Mouse (Mus musculus) neural tube, embryonic 11.5 days (tissue): Measurements from ENCODE around the gene Fyn. TPM values are rescaled to one million over a fixed set of nuclear protein-coding genes. Genes with fewer than 3 reads are reported as not detected.

Experiments
- ATAC-seq: fragments of 200-750 bp; cut with Nextera tagmentation; 2 replicates; pipeline ENCODE4 v1.8.0; 2017; ENCODE audit warnings: moderate number of reproducible peaks, mild to moderate bottlenecking, moderate TSS enrichment, moderate library complexity; ENCODE audit not compliant: insufficient read depth, low FRiP score, low TSS enrichment
- DNase-seq: peaks from one replicate; pipeline ENCODE4 v3.0.0-alpha.2; 2015; ENCODE audit warnings: low spot score
- H3K27ac ChIP-seq: fragments of 300-500 bp; sonication (generic); 2 replicates; pipeline ENCODE4 v1.5.1; 2014; ENCODE audit warnings: low read depth, mild to moderate bottlenecking, low read length
- H3K27me3 ChIP-seq: fragments of 300-500 bp; sonication (generic); 2 replicates; pipeline ENCODE4 v1.6.1; 2014; ENCODE audit warnings: mild to moderate bottlenecking, low read length, mixed read lengths; ENCODE audit not compliant: control insufficient read depth, insufficient read depth
- H3K36me3 ChIP-seq: fragments of 300-500 bp; sonication (generic); 2 replicates; pipeline ENCODE4 v1.6.1; 2014; ENCODE audit warnings: mild to moderate bottlenecking, low read length, moderate library complexity, mixed read lengths; ENCODE audit not compliant: control insufficient read depth, insufficient read depth
- H3K4me1 ChIP-seq: fragments of 300-500 bp; sonication (generic); 2 replicates; pipeline ENCODE4 v1.6.1; 2014; ENCODE audit warnings: low read length, mixed read lengths; ENCODE audit not compliant: control insufficient read depth, insufficient read depth
- H3K4me2 ChIP-seq: fragments of 300-500 bp; sonication (generic); 2 replicates; pipeline ENCODE4 v1.6.1; 2014; ENCODE audit warnings: low read depth, mild to moderate bottlenecking, moderate library complexity
- H3K4me3 ChIP-seq: fragments of 300-500 bp; sonication (generic); 2 replicates; pipeline ENCODE4 v1.5.1; 2014; ENCODE audit warnings: low read depth, low read length
- H3K9ac ChIP-seq: fragments of 300-500 bp; sonication (generic); 2 replicates; pipeline ENCODE4 v1.6.1; 2014; ENCODE audit warnings: mild to moderate bottlenecking, low read length
- H3K9me3 ChIP-seq: fragments of 300-500 bp; sonication (generic); 2 replicates; pipeline ENCODE4 v1.6.1; 2016; ENCODE audit warnings: low read length; ENCODE audit not compliant: control insufficient read depth
- WGBS: fragments of 180-500 bp; shearing (Covaris S2); extraction: QIAGEN DNeasy Blood & Tissue Kit; methylation state at CpG from one replicate; pipeline ENCODE4 v1.1.7; 2014; 5-methylcytosine and 5-hydroxymethylcytosine counted together
- polyA plus RNA-seq: library from polyadenylated mRNA; unstranded; fragments of >200 nt; fragmentation: Nextera tagmentation; extraction: Ambion mirVana; gene quantifications from 2 replicates; pipeline ENCODE4 v1.2.1, GENCODE M21; 2014

The Fyn gene
- polyA plus RNA-seq, 1 experiment from 2014 or later = 66.0 TPM

GRCm38 (mm10) chr10:39400155-39400554 is 31.5 kb downstream of the Fyn start:
- Histone ChIP-seq H3K9me3 (no peaks in the 10 kb centered on the region), H3K9ac (no peak overlapping the region), H3K27me3 (no peaks in the 10 kb centered on the region), H3K4me1 (no peaks in the 10 kb centered on the region), H3K27ac (no peak overlapping the region), H3K4me2 (no peak overlapping the region), H3K4me3 (no peak overlapping the region), H3K36me3 (no peaks in the 10 kb centered on the region)
- no peak for DNase-seq
- ATAC-seq = no peak
- 96% methylated on average over 5 of the region's 5 CpGs for WGBS

- Histone ChIP-seq H3K4me3 (no peak overlapping the region), H3K36me3 (no peaks in the 10 kb centered on the region), H3K4me2 (no peak overlapping the region), H3K9me3 (no peaks in the 10 kb centered on the region), H3K9ac (no peak overlapping the region), H3K27me3 (no peaks in the 10 kb centered on the region), H3K27ac (no peak overlapping the region), H3K4me1 (no peaks in the 10 kb centered on the region)
- no peak for DNase-seq
- WGBS = 84% methylated on average over 6 of the region's 6 CpGs
- ATAC-seq = no peak
These were observed 33.8 kb downstream of the Fyn start for GRCm38 (mm10) chr10:39402487-39402886.

- H3K4me3 ChIP-seq = no peak overlapping the region
- WGBS = 94% methylated on average over 6 of the region's 6 CpGs
- H3K27me3 ChIP-seq = no peaks in the 10 kb centered on the region
- H3K27ac ChIP-seq = no peak overlapping the region
- DNase-seq = no peak
- no peaks in the 10 kb centered on the region for H3K36me3 ChIP-seq
- H3K4me2 ChIP-seq = no peak overlapping the region
- H3K9ac ChIP-seq = no peak overlapping the region
- no peak for ATAC-seq
- no peaks in the 10 kb centered on the region for H3K9me3 ChIP-seq
- no peaks in the 10 kb centered on the region for H3K4me1 ChIP-seq
These were observed 35.1 kb downstream of the Fyn start for GRCm38 (mm10) chr10:39403706-39404105.

DNA sequence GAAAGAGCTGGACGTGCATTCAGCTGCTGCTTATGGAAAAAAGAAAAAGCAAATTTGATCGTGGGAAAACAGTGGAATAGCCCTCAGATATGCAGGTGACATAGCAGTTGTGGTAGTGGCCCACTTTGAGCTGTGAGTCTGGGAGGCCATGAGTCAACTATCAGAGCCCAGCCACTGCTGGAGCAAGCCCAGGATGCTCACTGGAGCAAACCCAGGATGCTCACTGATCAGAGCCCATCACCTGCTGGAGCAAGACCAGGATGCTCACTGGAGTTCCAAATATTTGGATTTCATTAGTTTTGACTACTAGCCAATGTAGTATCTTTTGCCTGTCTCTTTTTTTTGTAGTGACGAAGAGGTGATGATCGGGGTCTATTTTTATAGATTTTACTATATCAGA is 35.5 kb downstream of the Fyn start:
- Histone ChIP-seq H3K27ac (no peak overlapping the region), H3K4me3 (no peak overlapping the region), H3K9ac (no peak overlapping the region), H3K4me2 (no peak overlapping the region), H3K27me3 (no peaks in the 10 kb centered on the region), H3K9me3 (no peaks in the 10 kb centered on the region), H3K4me1 (no peaks in the 10 kb centered on the region), H3K36me3 (no peaks in the 10 kb centered on the region)
- WGBS = 92% methylated on average over 4 of the region's 4 CpGs
- ATAC-seq (no peak), DNase-seq (no peak)

DNA sequence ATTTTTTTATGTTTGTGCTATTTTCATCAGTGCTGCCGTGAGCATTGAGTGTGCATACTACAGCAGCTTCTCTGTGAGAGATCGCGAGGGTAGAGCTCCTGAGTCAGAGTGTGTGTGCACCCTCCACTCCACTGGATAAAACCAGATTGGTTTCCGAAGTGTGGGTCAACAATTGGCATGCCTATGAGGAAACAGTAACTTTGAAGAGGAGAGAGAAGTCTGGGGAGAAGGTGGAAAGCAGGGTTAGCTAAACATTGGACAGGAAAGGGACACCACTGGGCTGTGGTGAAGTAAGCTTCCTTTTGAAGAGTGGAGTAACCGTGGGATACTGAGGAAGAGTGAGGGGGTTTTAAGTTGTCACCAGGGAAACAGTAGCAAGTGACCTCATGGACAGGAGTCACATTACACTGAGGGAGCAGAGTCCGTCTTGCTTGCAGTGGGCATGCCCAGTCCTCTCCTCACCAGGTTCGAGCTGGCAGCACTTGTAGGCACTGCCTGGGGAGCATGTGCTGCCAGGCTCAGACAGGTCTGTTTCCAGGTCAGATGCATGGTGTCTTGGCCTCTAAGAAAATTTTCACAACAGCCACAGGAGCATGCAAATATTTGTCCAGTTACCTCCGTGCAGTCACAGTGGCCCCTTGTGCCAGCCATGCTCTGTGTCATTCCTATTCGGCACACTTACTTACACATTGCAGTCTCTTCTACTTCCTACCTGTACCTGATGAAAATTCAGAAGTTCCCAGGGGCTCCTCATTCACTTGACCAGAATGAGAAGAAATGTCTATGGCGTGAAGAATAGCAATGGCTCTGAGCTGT is 37.5 kb downstream of the Fyn start:
- Histone ChIP-seq H3K4me2 (no peak overlapping the region), H3K27ac (no peak overlapping the region), H3K27me3 (no peaks in the 10 kb centered on the region), H3K9ac (no peak overlapping the region), H3K4me1 (no peaks in the 10 kb centered on the region), H3K4me3 (no peak overlapping the region), H3K9me3 (no peaks in the 10 kb centered on the region), H3K36me3 (no peaks in the 10 kb centered on the region)
- WGBS = 66% methylated on average over 10 of the region's 10 CpGs
- no peak for DNase-seq
- ATAC-seq = no peak

GRCm38 (mm10) chr10:39406798-39407189 is 38.1 kb downstream of the Fyn start:
- H3K9me3 ChIP-seq = no peaks in the 10 kb centered on the region
- no peak overlapping the region for H3K4me2 ChIP-seq
- no peak overlapping the region for H3K9ac ChIP-seq
- H3K27ac ChIP-seq = no peak overlapping the region
- no peaks in the 10 kb centered on the region for H3K4me1 ChIP-seq
- DNase-seq (no peak), ATAC-seq (no peak)
- H3K4me3 ChIP-seq = no peak overlapping the region
- H3K36me3 ChIP-seq = no peaks in the 10 kb centered on the region
- no peaks in the 10 kb centered on the region for H3K27me3 ChIP-seq
- 89% methylated on average over 7 of the region's 7 CpGs for WGBS

GRCm38 (mm10) chr10:39407553-39407952 is 38.9 kb downstream of the Fyn start:
- no peak for DNase-seq
- no peak for ATAC-seq
- H3K4me1 ChIP-seq = no peaks in the 10 kb centered on the region
- WGBS = 95% methylated on average over 2 of the region's 2 CpGs
- H3K4me2 ChIP-seq = no peak overlapping the region
- H3K27ac ChIP-seq = no peak overlapping the region
- no peak overlapping the region for H3K4me3 ChIP-seq
- H3K9ac ChIP-seq = no peak overlapping the region
- H3K9me3 ChIP-seq = no peaks in the 10 kb centered on the region
- no peaks in the 10 kb centered on the region for H3K27me3 ChIP-seq
- no peaks in the 10 kb centered on the region for H3K36me3 ChIP-seq

- 88% methylated on average over 7 of the region's 7 CpGs for WGBS
- Histone ChIP-seq H3K9me3 (no peaks in the 10 kb centered on the region), H3K4me1 (no peaks in the 10 kb centered on the region), H3K4me3 (no peak overlapping the region), H3K9ac (no peak overlapping the region), H3K27me3 (no peaks in the 10 kb centered on the region), H3K27ac (no peak overlapping the region), H3K4me2 (no peak overlapping the region), H3K36me3 (no peaks in the 10 kb centered on the region)
- ATAC-seq (no peak), DNase-seq (no peak)
These were observed 40.9 kb downstream of the Fyn start for GRCm38 (mm10) chr10:39409602-39410001.

- DNase-seq = no peak
- 90% methylated on average over 6 of the region's 6 CpGs for WGBS
- Histone ChIP-seq H3K4me2 (no peak overlapping the region), H3K27me3 (no peaks in the 10 kb centered on the region), H3K4me3 (no peak overlapping the region), H3K36me3 (no peaks in the 10 kb centered on the region), H3K4me1 (no peaks in the 10 kb centered on the region), H3K9ac (no peak overlapping the region), H3K27ac (no peak overlapping the region), H3K9me3 (no peaks in the 10 kb centered on the region)
- ATAC-seq = no peak
These were observed 41.5 kb downstream of the Fyn start for GRCm38 (mm10) chr10:39410151-39410649.
